Mouse (Mus musculus): ENCODE data around the gene Tnfrsf21.

Tnfrsf21 gene

DNA sequence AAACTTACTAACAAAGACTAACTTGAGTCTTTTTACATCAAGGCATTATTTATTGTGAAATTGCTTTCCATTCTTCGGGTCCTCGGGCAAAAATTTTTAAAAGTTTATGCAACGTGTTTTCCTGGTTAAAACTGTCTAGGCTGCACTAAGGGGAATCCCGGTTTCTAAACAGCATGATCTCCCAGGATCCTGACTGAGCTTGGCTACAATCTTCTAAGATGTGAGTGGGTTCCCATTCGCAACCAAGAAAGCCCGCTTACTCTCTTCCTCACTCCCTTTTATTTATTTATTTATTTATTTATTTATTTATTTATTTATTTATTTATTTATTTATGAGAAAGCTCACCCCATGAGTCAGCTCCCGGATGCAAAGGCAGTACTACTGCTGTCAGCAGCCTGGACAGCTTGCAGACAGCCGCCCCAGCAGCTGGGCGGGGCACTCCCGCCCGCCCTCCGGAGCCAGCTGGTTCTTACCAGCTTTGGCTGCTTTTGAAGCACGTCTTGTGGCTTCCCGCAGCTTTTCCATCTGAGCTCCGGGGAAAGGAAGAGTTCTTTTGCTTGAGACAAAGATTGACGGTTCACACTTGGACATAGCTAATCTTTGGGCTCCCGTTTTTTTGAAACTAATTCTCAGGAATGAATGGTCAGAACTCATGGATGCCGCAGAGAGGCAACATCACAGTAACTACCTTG lies 60.6 kb downstream of the Tnfrsf21 start:
- DNase-seq (ENCODE audit: low spot score in 2 of 2): no peak

DNA sequence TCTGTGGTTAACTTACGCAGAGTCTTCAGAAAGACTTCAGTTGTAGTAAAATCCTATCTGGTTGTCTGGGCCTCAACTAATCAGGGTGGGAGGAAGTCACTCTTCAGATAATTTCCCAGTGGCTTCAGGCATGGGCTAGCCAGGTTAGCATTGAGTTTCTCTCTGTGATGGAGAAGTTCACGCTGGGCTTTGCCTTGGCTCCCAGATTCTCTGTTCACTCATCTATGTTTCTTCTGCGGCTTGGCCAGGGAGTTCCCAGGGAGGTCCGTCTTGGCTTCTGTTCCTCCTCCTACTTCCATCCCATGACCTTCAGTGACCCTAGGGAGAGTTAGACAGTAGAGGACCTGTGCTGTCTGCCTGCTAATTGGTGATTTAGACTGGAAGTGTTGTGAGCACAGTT lies 61.2 kb downstream of the Tnfrsf21 start:
- no peak for DNase-seq (ENCODE audit: low spot score in 2 of 2)

DNA sequence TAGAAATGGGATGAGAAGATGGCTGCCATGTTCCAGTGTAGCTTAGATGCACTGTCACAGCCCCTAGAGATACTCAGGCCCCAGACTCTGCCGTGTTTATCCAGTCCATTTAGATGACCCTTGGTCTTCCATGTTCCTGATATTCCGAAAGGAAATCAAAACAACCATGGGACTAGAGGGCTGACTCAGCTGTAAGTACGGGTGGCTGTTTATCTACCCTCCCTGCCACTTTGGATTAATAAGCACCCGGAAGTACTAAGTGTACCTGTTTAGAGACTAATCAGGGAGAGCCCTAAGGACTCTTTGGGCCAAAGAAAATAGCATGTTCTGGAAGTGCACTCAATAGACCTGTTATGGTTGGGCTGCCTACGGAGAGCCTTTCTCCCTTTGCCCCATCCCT lies 64.9 kb downstream of the Tnfrsf21 start:
- no peak for DNase-seq (ENCODE audit: low spot score in 2 of 2)

DNA sequence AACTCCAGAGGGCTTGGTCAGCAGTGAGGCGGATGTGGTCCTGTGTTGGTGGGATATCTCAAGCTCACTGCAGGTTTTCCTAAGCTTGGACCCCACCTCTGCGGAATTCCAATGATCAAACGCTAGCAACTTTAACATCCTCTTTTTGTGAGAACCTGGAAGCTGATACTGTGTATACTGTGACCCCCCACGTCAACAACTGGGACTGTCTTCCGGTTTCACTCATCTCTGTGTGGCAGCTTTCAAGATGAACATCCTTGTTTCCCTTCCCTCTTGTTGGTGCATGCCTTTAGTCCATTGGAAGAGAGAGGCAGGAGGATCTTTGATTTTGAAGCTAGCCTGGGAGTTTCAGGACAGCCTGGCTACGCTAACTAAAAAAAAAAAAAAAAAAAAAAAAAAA lies 73.1 kb downstream of the Tnfrsf21 start:
- DNase-seq (ENCODE audit: low spot score in 2 of 2): no peak

DNA sequence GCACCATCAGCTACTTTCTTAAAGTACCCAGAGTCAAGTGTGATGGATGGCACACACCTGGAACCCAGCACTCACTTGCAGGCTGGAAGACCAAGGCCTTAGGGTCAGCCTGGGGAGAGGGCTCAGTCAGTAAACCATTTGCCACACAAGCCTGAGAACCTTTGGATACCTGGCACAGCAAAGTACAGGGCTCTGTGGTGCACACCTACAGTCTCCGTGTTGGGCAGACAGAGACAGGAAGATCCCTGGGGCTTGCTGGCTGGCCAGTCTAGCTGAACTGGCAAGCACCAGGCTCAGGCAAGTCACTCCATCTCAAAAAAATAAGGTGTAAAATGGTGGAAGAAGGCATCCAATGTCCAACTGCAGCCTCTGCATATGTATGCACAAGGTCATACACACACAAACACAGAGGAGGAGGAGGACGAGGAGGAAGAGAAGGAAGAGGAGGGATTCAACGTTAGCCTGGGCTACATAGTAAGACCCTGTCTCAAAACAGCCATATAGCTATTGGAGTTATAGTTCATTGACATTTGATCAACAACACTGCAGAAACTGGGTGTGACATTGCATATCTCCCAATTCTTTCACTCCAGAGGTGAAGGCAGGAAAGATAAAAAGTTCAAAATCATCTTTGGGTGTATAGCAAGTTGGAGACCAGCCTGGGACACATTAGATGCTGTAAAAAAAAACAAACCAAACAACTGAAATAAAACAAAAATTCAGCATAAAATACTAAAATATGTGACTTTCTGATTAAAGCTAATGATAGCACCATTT lies 74.8 kb downstream of the Tnfrsf21 start:
- no peak for DNase-seq (ENCODE audit: low spot score in 2 of 2)

DNA sequence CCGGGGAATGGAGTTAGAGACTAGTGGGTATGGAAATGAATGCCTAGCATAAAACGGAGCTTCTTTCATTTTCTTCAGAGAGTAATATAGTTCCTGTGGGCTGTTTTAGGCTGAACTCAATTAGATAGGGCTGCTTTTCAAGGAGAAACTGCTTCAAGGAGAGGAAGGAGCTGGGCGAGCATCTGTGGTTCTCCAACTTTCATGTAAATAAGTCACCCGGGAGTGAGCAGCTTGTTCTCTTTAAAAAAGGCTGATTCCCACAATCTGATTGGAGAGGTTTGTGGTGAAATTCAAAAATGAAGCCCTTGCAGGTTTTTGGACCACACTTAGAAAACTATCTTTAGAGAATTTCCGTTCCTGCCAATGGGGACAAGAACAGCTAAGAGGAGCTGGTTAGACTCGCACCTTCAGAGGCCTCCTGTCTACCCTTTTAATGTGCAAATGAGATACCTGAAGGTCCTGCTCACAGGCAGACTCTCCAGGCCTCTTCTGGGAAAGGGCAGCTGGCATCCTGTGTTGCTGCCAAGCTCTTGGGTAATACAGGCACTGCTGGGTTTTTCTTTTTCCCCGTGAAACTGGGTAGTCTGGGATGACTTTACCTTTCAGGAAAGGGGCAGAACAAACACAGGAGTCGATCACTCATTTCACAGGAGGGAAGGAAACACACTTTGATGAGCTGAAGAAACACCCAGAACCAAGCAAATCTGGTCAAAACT lies 76.1 kb downstream of the Tnfrsf21 start:
- DNase-seq (ENCODE audit: low spot score in 2 of 2): no peak

DNA sequence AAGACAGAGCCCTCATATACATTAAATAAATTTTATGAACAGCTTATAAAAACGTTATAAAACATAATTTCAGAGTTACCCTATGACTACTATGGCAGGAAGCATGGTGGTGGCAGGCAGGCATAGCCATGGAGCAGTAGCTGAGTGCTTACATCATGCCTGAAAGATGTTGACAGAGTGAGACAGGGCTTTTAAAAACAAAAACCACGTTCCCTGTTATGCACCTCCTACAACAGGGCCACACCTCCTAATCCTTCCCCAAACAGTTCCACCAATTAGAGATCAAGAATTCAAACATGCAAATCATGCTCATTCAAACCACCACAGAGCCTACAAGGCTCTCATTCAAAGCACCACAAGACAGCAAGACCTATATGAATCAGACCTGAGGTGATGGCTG lies 77.9 kb downstream of the Tnfrsf21 start:
- DNase-seq (ENCODE audit: low spot score in 2 of 2): no peak

DNA sequence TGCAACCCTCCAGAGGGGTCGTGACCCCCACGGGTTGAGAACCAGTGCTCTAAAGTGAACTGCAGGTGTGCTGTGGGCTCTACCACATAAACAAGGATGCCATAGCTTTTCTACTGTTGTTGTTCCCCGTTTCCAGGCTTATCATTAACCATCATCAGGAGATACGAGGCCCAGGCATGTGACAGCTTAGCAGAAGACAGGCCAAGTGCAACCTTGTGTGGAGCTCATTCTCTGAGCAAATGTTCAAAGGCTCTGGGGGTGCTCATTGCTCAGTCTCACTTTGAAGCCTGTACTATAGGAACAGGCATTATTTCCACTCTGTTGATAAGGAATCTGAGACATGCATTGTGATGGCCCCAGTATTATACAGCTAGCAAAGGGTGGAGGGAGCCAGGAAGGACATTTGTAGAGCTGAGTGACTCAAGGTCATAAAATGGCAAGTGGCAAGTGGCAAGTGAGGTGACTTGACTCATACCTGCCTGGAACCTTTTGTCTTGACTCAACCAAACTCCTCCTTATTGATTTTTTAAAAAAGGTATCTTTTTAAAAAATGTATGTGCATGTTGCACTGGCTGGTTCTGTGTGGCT lies 80.8 kb downstream of the Tnfrsf21 start:
- no peak for DNase-seq (ENCODE audit: low spot score in 2 of 2)

DNA sequence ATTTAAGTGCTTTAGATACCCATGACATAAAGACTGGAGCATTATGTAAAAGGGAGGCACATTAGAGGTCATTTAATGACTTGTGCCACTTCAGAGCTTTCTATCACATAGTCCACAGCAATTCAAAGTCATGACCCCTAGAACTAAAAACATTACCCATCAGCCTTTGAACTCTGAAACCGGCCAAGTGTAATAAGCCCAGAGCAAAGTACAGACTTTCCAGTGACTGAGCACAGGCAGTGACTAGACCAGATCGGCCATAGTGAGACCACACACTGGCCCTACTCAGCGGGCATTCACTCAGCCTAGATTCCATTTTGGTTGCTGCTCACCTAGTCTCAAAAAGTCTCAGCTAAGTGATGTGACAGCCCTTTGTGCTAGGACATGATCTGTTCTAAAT lies 89.8 kb downstream of the Tnfrsf21 start:
- no peak for DNase-seq (ENCODE audit: low spot score in 2 of 2)

DNA sequence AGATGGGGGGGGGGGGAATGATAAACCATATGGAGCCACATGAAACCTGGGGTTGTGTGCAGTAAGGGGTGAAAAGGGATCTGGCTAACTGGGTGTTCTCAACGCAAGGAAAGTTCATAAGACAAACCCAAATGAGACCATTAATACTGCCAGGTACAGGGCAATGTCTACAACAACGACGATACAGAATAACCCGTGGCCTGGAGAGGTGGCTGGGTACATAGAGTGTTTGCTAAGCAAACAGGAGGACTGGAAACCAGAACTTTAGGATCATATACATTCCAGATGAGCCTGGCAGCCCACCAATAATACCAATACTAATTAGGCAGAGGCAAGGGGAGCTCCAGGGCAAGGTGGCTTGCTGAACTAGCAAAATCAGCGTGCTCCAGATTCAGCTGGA lies 91.0 kb downstream of the Tnfrsf21 start:
- DNase-seq (ENCODE audit: low spot score in 2 of 2): no peak

DNA sequence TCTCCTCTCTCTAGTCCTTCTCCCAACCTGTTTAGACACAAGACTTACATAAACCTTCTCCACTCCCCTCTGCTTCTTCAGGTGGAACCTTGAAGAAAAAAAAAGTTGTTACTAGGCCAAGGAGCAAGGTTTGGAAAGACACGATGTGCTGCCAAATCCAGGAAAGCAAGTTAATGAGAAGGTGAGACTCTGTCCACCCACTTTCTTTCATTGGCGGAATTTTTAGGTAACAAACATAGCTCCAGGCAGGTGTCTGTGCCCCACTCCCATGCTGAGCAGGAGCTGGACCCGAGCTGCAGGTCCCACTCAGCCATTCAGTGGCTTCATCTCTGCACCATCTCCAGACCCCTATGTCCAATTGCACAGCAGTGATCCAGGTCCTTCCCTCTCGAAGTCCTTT lies 93.1 kb downstream of the Tnfrsf21 start:
- no peak for DNase-seq (ENCODE audit: low spot score in 2 of 2)

DNA sequence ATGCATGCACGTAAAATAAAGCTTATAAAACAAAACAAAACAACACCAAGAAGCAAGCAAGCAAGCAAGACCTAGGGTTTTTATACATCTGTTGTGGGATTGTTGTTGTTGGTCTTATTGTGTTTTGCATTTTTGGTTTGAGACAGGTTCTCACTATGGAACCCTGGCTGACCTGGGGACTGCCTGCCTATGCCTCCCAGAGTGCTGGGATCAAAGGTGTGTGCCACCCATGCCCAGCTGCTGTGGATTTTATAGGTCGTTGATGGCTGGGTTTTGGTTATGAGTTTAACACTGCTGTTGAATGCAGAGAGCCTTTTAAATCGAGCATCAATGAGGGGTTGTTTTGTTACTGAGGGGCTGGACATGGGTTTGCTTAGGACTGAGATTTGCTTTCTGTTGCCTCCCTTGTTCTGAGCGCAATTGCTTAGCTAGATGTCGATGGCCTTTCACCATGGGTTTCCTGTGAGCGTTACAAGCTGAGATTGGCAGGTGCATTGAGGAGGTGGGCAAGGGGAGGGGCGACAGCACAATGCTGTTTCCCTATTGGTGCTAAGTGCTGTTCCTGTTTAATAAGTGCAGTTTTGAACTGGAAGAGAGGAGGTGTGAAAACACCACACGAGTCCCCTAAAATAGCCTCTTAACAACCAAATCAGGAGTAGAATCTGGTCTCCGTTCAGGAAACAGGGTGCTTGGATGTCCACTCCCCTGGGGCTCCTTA lies 94.0 kb downstream of the Tnfrsf21 start:
- DNase-seq (ENCODE audit: low spot score in 2 of 2): no peak

DNA sequence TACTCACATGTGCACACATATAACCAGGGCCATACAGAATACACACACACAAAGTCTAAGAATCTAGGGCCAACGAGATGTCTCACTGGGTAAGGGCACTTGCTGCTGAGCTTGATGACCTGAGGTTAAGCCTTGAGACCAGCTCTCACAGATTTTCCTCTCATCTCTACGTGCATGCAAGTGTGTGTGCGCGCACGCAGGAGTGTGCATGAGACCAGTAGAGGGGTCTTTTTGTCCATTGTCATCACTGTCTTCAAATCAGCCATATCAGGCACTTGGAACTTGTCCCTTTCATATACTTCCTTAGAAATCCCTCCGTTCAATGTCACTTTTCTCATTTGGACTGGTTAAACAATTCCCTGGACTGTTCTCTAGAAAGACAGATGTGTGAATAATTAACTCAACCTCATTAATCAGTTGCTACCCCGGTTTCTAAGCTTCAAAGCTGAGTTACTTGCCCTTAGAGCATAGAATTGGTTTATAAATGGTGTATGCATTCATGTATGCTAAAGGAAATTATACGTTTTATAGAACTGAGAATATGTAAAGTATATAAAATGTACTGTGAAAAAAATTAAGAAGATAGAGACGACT lies 97.1 kb downstream of the Tnfrsf21 start:
- DNase-seq (ENCODE audit: low spot score in 2 of 2): no peak

DNA sequence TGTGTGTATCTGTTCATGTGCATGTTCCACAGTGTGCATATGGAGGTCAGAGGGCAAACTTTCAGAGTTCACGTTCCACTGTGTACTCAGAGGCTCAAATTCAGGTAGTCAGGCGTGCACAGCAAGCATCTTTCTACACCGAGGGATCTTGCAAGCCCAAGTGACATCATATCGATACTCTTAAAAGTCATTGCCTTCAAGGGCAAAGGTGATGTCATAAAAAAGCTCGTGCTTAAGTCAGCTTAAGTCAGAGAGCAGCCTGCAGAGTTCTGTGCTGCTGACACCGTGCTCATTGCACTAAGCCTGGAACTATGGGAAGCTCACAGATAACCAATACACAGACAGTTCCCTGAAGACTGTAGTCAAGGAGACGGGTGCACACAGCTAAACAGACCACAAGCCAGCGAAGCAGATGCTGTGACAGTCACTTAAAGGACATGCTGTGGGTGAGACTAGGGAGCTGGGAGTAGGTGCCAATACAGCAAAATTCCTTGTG lies 97.8 kb downstream of the Tnfrsf21 start:
- no peak for DNase-seq (ENCODE audit: low spot score in 2 of 2)

DNA sequence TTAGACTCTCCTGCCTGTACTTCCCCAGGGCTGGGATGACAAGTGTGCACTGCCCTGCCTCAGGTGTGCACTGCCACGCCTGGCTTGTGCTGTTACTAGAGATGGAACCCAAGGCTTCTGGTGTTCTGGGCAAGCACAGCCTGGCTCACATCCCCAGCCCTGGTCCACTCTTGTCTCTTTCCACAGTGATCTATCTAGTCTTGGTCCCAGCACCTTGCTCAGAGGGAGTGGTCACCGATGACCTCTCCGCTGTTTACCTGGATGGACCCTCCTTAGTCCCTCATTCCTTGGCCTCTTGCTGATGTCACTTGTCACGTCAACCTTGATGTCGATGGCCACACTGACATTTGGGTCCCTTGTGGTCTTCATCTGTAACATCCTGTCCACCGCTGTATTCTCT lies 98.6 kb downstream of the Tnfrsf21 start:
- DNase-seq (ENCODE audit: low spot score in 2 of 2): no peak

DNA sequence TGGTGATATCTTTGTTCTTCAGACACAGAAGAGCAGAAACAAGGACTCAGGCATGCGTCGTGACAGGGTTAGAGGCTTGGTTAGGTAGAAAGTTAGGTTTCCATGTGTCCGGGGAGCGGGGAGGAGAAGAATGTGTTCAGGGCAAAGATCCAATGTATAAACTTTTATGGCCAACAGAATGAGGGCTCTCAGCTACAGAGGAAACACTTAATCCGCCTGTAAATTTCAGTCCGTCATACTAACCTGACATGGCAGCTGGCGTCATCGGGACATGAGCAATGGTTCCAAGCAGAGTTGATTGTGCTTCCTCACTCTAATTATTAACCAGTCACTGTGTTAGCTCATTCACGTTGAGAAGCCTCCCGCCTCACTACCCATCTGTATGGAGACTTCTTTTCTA lies 100.4 kb downstream of the Tnfrsf21 start:
- no peak for DNase-seq (ENCODE audit: low spot score in 2 of 2)

DNA sequence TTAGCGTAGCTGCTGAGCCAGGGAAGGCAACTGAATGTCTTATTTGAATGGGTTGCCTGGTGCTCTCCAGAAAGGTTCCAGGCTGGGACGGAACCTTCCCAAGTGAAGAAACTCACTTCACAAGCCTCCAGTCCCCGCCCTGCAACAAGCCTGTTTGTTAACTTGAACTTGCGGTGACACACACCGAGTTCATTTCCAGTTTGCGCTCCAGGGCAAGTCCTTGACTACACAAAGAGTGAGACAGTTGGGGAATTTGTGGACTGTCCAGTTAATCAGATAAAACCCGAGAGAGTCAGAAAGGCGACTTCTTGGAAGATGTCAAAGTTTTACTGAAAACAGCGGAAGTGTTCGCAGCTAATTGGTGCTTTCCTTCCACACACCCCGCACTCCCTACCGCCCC lies 103.1 kb downstream of the Tnfrsf21 start:
- no peak for DNase-seq (ENCODE audit: low spot score in 2 of 2)

DNA sequence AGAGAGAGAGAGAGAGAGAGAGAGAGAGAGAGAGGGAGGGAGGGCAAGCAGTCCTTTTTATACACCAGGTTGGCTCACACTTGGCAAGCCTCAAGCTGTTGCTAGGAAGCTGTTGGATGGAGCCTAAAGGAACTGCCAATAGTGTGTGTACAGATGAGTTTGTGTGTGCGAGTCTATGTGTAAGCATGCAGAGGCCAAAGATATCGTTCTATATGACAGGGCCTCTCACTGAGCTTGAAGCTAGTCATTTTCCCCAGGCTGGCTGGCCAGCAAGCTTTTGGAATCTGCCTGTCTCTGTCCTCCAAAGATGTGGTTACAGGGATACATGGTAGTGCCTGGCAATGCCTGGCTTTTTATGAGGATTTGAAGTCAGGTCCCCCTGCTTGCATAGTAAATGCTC lies 104.7 kb downstream of the Tnfrsf21 start:
- no peak for DNase-seq (ENCODE audit: low spot score in 2 of 2)

DNA sequence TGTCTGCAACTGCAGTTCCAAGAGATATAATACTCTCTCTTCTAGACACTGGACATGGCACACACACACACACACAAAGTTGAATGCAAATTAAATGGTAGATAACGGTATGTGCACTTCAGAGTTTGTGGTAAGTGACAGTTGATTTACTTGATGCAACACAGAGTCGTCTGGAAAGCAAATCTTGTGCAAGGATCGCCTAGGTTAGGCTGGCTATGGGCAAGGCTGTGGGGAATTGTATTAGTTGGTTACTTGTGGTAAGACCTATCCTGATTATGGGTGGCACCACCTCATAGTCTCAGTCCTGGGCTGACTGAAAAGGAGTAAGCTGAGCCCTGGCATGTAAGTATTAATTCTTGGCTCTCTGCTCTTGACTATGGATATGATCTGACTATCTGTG lies 112.0 kb downstream of the Tnfrsf21 start:
- no peak for DNase-seq (ENCODE audit: low spot score in 2 of 2)

DNA sequence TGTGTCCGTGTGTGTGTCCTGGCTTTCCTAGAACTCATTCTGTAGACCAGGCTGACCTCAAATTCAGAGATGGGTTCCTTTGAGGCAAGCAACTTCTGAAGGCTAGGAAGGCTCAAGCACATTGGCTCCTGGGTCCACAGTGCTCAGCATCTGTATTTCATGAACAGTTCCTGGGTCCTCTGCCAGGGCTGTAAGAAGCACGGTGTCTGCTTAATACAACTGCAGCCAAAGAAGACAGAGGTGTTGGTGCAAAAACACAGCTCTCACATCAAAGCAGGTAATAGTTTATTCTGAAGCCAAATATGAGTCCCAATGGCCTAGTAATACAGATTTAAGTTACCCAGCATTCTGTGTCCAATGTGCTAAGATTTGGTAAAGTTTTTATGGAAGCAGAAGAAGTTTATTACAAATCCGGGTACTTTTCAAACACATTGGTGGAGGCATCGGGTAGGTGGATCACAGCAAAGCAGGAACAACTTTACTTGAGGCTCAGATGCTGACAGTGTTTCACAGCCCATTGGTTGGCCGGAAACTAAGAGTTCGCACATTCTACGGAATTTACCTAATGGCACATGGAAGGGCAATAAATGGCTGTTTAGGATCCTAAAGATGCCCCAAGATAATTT lies 112.7 kb downstream of the Tnfrsf21 start:
- no peak for DNase-seq (ENCODE audit: low spot score in 2 of 2)
